Mouse (Mus musculus): ENCODE results near the gene Pdzd2.

Gene Pdzd2

DNA sequence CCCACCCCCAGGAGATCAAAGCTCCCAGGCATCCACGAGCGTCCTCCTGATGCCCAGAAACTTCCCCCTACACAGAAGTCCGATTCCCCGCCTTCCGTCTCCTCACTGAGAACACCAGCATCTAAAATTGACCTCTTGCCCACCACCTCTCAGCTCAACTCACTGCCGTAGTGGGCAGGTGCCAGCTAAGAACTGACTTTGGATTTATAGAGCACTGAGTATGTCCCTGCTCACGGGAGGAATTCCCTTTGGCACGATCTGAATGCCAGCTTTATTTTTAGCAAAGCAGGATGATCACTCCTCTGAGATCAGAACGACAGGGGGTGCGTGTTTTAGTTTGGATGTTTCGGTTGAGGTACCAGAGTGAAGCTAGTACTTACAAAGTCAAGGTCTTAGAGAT lies 7.1 kb downstream of the Pdzd2 start:
- no peak for DNase-seq (ENCODE audit: low spot score in 2 of 2)

DNA sequence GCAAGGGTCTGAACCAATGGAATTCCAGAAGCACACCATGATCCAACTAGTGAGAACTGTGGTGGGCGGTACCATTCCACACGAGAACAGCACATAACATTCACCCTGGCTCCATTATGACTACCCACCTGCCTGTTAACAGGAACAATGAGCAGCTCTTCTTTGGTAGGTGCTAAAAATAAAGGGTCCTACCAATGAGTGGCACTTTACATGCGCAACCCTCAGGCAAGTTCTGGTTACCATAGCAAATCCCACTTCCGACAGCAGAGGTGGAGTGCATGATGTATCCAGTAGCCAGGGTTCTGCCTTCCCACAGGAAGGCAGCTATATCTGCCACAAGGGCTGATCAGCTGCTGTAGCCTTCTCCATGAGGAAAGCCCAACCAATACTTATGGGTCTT lies 11.3 kb downstream of the Pdzd2 start:
- no peak for DNase-seq (ENCODE audit: low spot score in 2 of 2)

DNA sequence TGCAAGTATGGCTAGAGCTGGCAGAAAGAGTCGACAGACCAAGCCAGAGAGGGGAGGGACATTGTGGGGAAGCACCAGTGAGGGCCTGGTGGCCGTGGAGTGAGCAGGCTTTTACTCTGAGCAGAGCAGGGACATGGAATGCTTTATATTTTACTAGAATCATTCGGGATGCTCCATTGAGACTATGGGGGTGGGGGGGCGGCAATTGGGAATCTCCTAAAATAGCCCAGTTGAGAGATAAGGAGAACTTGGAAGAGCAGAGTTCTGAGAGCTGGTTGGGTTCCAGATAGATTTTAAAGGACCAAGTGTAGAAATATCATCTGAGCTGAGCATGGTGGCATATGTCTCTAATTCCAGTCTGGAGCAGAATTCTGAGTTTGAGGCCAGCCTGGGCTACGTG lies 14.5 kb downstream of the Pdzd2 start:
- DNase-seq (ENCODE audit: low spot score in 2 of 2), result no peak

DNA sequence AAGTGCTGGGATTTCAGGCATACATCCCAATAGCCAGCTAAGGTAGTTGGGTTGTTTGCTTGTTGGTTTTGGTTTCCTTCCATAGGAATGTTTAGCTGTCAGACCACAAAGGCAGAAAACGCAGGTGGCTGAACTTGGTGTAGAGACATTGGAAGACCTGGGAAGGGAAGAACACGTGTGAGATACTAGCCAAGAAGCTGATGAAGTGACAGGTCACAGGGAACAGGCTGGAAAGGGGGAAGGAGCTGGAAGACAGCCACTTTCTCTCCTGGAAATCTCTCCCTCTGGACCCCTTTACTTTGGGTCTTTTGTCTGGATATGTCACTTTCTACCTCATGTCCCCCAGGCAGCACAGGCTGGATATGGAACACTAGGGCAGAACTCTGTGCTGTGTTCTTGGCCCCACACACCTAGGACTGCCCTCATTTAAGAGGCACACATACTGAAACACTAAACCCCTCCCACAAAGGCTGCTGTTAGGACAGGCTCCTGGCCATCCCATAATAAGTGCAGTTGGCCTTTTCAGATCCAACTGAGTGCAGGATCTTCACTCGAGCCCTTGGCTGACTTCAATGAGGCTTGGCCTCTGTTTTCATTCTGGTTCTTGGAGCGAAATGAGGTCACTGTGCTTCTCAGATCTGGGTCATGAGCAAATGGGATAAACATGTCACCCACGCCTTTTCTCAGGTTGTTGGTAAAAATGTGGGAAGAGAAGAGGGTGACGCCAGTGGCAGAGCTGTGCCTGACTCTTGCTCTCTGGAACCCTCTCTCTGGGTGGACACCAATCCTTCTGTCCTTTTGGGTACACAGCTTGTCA lies 17.8 kb downstream of the Pdzd2 start:
- no peak for DNase-seq (ENCODE audit: low spot score in 2 of 2)

DNA sequence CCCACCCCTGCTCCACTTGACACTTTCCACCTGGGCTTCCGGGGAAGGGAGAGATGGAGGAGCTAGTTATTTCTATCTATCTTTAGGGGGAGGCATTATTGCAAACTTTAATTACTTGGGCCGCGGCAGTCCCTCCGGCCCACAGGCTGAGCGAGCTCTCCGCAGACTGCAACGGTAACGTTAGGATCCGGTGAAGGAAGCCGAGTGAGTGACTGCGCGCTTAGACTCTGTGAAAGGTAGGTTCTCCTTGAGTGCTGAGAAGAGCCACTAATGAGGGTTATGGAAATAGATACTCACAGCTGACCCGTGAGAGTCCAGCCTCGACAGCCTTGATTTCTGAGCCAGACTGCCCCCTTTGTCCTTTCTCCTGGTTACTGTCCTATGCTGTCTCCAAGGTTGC lies 20.9 kb downstream of the Pdzd2 start:
- no peak for DNase-seq (ENCODE audit: low spot score in 2 of 2)

DNA sequence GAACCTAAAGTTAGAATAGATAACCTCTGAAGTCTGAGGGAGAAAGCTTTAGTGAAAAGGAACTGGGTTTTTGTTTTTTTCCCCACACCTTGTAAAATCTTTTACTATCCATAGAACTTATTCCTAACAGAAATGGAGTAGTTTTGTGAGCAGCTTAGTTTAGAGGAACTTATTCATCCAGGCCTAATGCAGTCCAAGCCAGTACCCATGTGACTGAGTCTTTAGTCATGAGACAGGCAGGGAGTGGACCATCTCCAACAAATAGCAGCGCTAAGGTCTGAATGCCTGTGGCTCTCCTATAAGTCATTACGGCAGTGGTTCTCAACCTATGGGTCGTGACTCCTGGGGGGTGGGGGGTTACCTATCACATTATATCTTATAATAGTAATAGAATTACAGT lies 22.3 kb downstream of the Pdzd2 start:
- no peak for DNase-seq (ENCODE audit: low spot score in 2 of 2)

DNA sequence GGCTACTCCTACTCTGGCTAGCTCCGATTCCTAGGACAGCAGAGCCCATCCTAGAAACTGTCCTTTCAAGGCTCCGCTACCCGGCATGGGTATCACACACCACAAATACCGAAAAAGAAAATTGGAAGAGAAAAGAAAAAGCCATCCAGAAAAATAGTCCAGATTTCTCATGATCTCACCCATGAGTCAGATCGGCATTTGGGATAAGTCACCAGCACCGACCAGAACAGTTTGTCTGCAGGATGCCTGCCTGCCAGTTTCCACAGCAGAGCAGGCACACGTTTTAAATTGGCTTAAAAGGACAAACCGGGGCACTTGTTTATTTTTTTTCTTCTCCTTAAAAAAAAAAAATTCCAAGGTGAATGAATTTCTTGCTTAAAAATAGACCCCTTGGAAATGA lies 22.8 kb downstream of the Pdzd2 start:
- no peak for DNase-seq (ENCODE audit: low spot score in 2 of 2)

DNA sequence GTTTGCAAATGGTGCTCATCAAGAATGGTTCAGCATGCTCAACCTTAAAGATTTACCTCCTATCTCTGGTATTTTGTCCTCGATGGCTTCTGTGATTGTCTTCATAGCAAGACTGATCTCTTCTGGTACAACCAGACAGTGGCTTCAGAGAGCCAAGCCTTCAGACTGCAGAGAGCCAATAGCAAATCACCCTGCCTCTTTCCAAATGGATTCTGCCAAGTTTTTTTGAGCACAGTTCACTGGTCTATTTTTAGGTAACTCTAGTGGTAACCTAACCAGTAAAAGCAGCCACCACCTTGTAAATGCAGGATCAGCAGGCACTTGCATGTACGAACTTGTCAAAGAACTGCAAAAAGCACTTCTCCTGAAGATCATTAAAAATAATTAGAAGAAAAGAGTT lies 25.4 kb downstream of the Pdzd2 start:
- no peak for DNase-seq (ENCODE audit: low spot score in 2 of 2)

DNA sequence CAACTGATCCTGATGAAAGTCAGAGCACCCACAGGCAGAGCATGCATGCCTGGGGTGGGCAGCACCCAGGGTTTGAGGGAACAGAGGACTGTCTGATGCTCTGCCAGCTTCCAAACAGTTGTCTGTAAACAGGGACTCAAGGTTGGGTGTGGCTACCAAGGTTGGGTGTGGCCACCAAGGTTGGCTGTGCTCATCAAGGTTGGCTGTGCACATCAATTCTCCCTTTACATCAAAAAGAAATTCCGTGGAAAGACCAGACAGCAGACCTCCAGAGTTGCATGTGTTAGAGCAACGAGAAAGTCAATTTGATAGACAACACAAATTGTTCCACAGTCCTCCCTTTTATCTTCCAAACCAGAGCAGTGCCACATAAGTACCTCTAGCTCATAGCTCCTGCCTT lies 26.5 kb downstream of the Pdzd2 start:
- no peak for DNase-seq (ENCODE audit: low spot score in 2 of 2)

DNA sequence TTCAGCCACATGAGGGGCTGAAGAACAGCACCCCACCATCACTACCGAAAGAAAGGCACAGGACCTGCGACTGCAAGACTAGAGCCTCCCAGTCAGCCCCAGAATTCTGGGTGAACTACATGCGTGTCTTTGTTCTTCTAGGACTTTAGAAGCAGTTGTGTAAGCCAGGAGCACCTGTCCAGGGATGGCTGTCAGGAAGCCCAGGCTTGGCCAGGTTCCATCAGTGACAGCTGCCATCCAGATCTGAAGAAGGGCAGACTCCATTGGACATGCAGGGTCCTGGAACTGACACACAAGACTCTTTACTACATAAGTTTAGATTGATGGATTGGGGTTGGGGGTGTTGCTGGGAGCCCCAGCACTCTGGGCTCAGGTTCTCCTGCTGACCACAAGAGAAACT lies 29.7 kb downstream of the Pdzd2 start:
- no peak for DNase-seq (ENCODE audit: low spot score in 2 of 2)

DNA sequence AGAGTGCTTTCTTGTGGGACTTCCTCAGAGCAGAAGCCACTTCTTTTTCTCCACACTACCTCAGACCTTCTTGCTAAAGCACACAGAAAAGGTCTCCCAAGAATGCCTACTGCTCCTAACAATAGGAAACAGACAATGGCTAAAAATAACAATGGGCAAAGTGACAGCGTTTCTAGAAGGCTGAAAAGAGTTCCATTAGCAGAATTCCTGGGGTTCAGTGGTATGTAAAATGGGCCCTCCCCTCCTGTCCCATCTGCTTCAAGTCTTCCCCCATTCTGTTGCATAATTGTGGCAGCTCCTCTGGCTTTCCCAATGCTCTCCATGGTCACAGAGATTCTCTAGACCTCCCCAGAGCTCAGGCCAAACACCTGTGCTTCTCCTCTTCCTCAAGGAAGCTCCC lies 31.4 kb downstream of the Pdzd2 start:
- no peak for DNase-seq (ENCODE audit: low spot score in 2 of 2)

DNA sequence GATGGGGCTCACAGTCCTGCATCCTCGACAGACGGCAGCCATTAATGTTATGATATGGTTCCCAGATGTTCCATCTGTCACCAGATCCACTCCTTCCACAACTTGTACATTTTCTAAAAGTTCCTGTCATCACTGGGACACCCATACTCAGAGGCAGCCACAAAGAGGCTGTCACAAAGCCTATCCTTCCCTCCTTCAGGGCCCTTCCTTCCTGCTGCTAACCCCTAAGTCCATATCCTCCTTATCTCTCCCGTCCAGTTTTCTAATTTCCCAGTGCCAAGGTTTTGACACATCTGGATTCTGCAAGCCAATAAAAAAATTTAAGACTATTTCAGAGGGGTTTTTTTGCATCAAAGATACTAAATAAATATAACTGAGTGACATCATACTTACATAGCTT lies 32.8 kb downstream of the Pdzd2 start:
- DNase-seq (ENCODE audit: low spot score in 2 of 2), result no peak

DNA sequence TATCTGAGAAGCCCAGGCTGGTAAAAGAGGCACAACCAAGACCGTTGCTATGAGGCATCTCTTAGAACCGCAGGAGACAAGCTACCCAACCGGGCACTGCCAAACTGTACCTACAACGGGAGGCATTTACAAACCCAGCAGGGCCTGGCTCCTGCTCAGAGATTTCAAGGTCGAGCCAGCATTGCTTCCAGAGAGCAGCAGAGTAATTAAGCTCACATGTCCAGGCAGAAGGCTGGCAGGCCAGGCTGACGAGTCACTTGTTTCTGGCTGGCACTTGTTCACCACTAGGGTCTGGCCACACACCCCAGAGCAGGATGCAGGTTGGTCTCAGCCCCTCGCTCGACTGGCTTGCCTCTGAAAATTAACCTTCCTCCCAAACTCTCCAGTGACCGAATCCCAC lies 39.4 kb downstream of the Pdzd2 start:
- no peak for DNase-seq (ENCODE audit: low spot score in 2 of 2)

DNA sequence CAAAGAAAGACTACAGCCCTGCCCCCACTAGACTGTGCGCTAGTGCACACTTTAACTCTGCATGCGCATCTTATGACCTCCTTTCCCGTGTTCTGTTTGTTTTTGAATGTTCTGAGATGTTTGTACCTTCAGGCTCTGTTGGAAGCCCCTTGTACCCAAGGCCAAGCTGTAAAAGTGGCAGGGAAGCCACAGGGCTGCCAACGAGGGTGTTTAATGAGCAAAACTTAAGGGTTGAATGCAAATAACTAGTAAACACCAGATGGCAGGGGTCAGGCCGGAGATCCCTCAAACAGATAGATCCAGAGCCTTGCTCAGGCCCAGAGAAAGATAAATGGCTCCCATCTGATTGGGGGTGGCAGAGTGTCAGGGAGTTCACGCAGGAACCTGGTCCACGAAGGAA lies 42.0 kb downstream of the Pdzd2 start:
- DNase-seq (ENCODE audit: low spot score in 2 of 2), result no peak

DNA sequence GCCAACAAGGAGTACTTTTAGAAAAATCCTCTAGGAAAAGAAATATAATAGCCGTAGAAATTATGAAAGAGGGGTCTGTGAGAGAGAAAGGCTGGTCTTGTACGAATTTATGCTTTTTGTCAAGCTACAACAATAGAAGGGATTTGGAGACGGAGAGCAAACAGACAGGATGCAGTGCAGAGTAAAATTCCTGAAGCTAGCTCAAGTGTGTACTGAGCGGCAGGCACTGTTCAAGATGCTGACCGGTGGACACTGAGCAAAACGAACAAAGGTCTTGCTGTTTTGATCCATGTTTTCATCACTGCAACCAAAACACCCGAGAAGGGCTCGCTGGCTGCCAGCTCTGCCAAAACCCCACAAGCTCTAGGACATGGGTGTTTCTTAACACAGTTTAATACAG lies 42.8 kb downstream of the Pdzd2 start:
- no peak for DNase-seq (ENCODE audit: low spot score in 2 of 2)

DNA sequence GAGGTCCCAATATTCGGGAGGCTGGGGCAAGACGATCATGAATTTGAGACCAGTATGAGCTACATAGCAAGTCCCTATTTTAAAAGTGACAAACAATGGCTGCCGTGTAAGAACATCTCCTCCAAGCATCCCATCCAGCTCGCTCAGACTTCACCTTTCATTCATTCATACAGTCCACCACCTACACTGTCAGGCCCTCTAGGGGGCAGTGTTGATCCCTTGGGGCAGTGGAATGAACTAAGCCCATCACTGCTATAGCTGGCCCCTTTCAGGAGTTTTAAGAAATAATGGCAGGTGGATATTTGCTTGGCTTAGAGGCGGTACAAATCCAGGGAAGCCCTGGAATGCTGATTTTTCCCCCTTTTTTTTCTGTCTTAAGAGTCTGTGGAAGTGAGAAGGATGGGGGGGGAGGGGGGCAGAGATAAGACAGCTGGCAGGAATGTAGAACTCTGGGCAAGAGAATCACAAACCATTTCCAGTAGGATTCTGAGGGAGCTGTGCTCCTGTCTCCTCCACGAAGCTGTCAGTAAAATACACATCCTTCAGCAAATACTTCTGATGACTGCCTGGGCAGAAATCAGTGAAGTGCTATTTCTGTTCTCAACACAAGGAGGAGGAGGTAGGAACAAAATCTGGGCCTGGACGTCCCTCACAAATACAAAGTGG lies 49.9 kb downstream of the Pdzd2 start:
- DNase-seq (ENCODE audit: low spot score in 2 of 2), result no peak

DNA sequence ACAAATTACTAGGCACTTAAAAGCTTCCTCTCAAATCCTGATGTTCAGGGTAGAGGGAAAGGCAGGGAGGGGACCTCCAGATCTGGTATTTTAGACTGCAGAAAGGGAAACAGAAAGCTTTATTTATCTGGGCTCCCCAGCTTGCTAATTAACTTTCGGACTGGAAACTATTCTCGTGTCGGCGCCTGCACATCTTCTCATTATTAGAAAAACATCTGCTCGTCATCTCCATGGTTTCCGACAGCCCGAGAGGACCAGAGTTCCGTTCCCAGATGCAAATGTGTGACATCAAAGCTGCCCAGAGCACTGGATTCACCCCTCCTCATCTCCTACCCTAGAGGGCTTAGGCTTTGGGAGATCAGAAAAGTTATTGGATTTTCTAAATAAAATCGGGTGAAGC lies 57.2 kb downstream of the Pdzd2 start:
- DNase-seq (ENCODE audit: low spot score in 2 of 2), result no peak

DNA sequence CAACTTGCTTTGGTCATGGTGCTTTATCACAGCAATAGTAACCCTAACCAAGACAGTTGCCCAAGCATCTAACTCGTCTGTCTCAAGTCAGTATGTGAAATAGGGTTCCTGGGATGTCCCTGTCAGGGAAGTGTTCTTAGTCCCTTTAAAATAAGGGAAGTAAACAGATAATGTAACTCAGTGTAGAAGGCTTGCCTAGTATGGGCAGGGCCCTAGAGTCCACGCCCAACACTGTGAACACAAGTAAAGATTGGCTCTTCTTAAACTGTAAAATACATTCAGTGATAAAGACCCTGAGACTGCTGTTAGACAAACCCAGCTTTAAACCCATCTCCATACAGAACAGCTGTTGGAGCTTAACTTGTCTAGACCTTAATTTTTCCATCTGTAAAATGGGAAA lies 57.8 kb downstream of the Pdzd2 start:
- DNase-seq (ENCODE audit: low spot score in 2 of 2), result no peak

DNA sequence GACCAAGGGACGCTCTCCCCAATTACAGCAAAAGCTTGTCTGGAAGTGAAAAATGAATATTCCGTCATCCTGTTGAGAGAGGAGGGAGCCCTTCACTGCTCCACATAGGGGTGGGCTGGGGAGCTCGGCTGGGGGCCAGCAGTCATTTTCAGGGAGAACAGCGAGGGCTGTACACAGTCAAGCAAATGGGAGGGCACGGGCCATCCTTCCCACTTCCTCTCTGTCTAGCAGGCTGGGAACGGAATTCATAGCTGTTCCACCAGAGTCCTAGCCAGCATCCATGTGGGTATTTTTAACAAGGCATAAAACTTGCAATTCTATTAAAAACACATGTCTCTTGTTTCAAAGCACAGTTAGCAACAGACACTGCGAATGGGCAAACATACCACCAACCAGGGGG lies 59.0 kb downstream of the Pdzd2 start:
- peak in 1 of 2 experiments; percentile 8 for DNase-seq (ENCODE audit: low spot score in 2 of 2)

DNA sequence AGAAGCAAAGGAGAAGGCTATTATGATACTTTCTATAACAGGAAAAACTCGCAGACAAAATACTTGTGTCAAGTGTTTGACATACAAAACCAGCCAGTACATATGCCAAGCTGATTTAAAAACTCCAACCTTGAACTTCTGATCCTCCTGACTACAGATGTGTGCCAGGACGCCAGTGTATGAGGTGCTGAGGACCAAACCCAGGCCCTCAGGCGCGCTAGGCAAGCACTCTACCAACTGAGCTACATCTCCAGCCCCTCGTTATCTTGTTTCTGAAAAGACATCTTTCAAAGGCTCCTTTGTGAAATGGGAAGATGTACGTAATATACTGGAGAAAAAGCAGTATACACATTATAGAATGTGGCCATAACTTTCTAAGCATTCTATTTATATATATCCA lies 59.7 kb downstream of the Pdzd2 start:
- DNase-seq (ENCODE audit: low spot score in 2 of 2), result no peak

DNA sequence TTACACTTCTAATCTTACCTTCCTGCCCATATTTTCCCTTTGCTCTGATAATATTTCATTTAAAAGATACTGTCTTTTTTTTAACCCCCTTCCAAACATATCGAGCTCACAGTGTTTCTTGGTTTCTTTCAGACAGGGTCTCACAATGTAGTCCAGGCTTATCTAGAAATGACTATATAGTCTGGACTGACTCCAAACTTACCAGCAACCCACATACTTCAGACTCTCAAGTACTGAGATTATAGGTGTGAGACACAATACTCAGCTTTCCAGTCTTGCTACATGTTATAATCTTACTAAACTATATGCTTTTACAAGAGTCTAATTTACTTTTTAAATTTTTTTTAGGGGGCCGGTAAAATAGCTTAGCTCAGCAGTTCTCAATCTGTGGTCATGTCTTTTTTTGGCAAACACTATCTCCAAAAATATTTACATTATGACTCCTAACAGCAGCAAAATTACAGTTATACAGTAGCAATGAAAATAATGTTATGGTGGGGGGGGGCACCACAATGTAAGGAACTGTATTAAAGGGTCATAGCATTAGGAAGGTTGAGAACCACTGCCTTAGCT lies 61.1 kb downstream of the Pdzd2 start:
- no peak for DNase-seq (ENCODE audit: low spot score in 2 of 2)

DNA sequence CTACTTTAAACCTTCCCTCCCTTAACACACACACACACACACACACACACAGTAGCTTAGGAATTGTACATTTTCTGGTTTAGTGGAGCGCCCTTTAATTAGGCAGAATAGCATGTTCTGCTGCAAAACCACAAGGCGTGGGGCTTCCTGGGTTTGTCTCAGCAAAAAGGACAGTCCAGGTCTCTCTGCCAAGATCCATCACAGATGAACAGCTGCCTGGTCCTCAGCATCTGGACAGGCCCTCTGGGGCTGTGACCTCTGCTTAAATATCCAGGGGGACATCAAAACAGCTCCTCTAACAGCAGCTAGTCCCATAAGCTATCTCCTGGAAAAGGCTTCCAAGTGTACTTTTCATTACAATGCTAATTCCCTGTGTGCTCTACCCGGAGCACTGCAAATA lies 64.4 kb downstream of the Pdzd2 start:
- no peak for DNase-seq (ENCODE audit: low spot score in 2 of 2)

DNA sequence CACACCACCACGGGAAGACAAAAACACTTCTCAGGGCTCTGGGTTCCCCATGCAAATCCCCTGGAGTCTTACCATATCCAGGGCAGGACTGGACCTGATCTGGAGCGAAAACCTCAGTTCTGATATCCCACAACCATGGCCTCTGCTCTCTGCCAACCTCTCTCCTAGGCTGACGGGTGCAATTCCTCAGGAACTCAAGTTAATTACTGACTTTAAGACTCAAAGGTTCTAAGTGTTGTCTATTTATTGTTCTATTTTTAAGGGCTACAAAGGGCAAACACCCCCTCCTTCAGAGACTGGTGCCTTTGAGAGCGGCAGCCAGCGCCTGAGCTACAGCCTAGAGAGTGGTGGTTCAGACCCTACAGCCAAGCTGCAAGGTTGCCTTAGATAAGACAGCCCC lies 65.7 kb downstream of the Pdzd2 start:
- no peak for DNase-seq (ENCODE audit: low spot score in 2 of 2)

Data from frontal cortex, postnatal 25 days (tissue).